Mouse (Mus musculus): ENCODE data around the gene Copz1.
A peak's percentile ranks its signal among the peaks of the same experiment; 100 is the strongest.
"Not testable (repeated sequence)": the region's sequence is repeated elsewhere in the genome, so short reads cannot be mapped to it uniquely, and the experiment has no call there.

DNA sequence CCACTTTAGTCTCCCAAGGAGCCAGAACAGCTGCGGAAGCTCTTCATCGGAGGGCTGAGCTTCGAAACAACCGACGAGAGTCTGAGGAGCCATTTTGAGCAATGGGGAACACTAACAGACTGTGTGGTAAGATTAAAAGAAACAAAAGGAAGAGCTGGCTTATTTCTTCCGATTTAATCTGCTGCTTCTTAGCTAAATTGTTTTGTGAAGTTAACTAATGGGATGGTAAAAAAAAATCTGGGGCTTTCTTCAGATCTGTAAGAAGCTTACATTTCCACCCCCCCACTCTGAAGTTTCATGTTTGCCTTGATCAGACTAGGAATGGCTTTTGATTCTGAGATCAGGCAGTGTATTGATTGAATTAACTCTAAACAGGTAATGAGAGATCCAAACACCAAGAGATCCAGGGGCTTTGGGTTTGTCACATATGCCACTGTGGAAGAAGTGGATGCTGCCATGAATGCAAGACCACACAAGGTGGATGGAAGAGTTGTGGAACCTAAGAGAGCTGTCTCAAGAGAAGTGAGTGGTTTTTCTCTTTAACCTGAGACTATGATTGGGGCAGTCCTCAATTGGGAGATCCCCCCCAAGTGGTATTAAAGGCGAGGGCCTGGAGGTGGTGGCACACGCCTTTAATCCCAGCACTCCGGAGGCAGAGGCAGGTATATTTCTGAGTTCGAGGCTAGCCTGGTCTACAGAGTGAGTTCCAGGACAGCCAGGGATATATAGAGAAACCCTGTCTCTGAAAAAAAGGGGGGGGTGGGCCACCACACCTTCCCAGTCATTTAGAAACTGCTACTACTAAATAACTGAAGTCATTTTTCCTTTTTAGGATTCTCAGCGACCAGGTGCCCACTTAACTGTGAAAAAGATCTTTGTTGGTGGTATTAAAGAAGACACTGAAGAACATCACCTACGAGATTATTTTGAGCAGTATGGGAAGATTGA is 31.2 kb upstream of the Copz1 start:
- TF ChIP-seq CTCF (conservative IDR thresholded peaks at IDR 0.05 in 1 of 2, IDR thresholded peaks at IDR 0.05 in 1 of 2; ENCODE audit: low read depth in 2 of 2, low read length in 2 of 2); USF2 (conservative IDR thresholded peaks at IDR 0.05; ENCODE audit: low read depth, low read length): not testable (repeated sequence)
- peak; percentile 56; the same call in 1 of the 2 replicates for TF ChIP-seq POLR2A (IDR thresholded peaks at IDR 0.05; ENCODE audit: low read depth, low read length)
